ENCODE assay signal across 11 mouse cellular contexts in genomic region chr3:120810527-120810926, GRCm38 (mm10).
"Had no signal": no experiment of that assay in that cellular context is flagged by ENCODE, and none has a peak within 500 bp of the region (broad histone marks: within the 10 kb centered on the region; RNA-seq: fewer than 3 reads in every experiment).

No protein-coding gene starts in this region.

- H3K36me3 ChIP-seq: limb, embryonic 13.5 days; neural tube, embryonic 15.5 days had no signal

- H3K4me2 ChIP-seq: limb, embryonic 13.5 days; neural tube, embryonic 15.5 days had no signal

- H3K27ac ChIP-seq: layer of hippocampus, adult 2 months; limb, embryonic 13.5 days; liver, embryonic 14.5 days; neural tube, embryonic 15.5 days had no signal

- H3K9me3 ChIP-seq: limb, embryonic 13.5 days; neural tube, embryonic 15.5 days had no signal

- H3K4me1 ChIP-seq: limb, embryonic 13.5 days had no signal

- H3K4me3 ChIP-seq: layer of hippocampus, adult 2 months; limb, embryonic 13.5 days; neural tube, embryonic 15.5 days had no signal

- H3K27me3 ChIP-seq: limb, embryonic 13.5 days; neural tube, embryonic 15.5 days had no signal

- DNase-seq: kidney, postnatal 10 days; kidney, postnatal 4 days; left cerebral cortex, postnatal 4 days; lung, adult 18-20 months; right cerebral cortex, adult 18-20 months; right cerebral cortex, postnatal 25 days; thymus, postnatal 36 days had no signal

- H3K9ac ChIP-seq: limb, embryonic 13.5 days; liver, embryonic 14.5 days; neural tube, embryonic 15.5 days had no signal
